Mouse (Mus musculus) liver, embryonic 12.5 days (tissue): Measurements from ENCODE around the gene H2-Q10. TPM values are rescaled to one million over a fixed set of nuclear protein-coding genes. Genes with fewer than 3 reads are reported as not detected.

Source experiments
- polyA plus RNA-seq: library from polyadenylated mRNA; unstranded; fragments of >200 nt; fragmentation: Nextera tagmentation; extraction: Ambion mirVana; gene quantifications from 2 replicates; pipeline ENCODE4 v1.2.1, GENCODE M21; 2016

The H2-Q10 gene
- polyA plus RNA-seq, 1 experiment from 2014 or later, result 102 TPM

Other genes with a start within 250 kb of the H2-Q10 start
- 0.42 TPM in 1 of 2 replicates, not detected in the other for gene Gm16181, start 249.3 kb upstream of the H2-Q10 start, polyA plus RNA-seq
- 1.3 and 1.8 TPM in 2 replicates for gene Atp6v1g2, start 236.4 kb upstream of the H2-Q10 start, polyA plus RNA-seq
- 5.7 and 6.4 TPM in 2 replicates for gene Nfkbil1, start 234.3 kb upstream of the H2-Q10 start, polyA plus RNA-seq
- 258 and 267 TPM in 2 replicates for gene Ddx39b, start 228.3 kb upstream of the H2-Q10 start, polyA plus RNA-seq
- gene H2-D1, start 207.4 kb upstream of the H2-Q10 start, polyA plus RNA-seq, result 66.8 and 72.5 TPM in 2 replicates
- gene H2-Q1, start 149.7 kb upstream of the H2-Q10 start, polyA plus RNA-seq, result 0.93 and 1.0 TPM in 2 replicates
- 0.72 and 0.85 TPM in 2 replicates for gene H2-Q2, start 127.8 kb upstream of the H2-Q10 start, polyA plus RNA-seq
- gene H2-Q4, start 90.5 kb upstream of the H2-Q10 start, polyA plus RNA-seq, result 1.9 and 2.3 TPM in 2 replicates
- gene H2-Q6, start 45.2 kb upstream of the H2-Q10 start, polyA plus RNA-seq, result 10.1 and 10.9 TPM in 2 replicates
- 23.4 and 24.6 TPM in 2 replicates for gene H2-Q7, start 30.9 kb upstream of the H2-Q10 start, polyA plus RNA-seq
- gene Pou5f1, start 35.9 kb downstream of the H2-Q10 start, polyA plus RNA-seq, result not detected in 2 replicates
- gene Tcf19, start 46.7 kb downstream of the H2-Q10 start, polyA plus RNA-seq, result 42.2 and 42.4 TPM in 2 replicates
- gene Cchcr1, start 47.0 kb downstream of the H2-Q10 start, polyA plus RNA-seq, result 10.4 and 14.1 TPM in 2 replicates
- 0.14 and 0.22 TPM in 2 replicates for gene Psors1c2, start 63.1 kb downstream of the H2-Q10 start, polyA plus RNA-seq
- gene Cdsn, start 82.0 kb downstream of the H2-Q10 start, polyA plus RNA-seq, result not detected in 2 replicates
- gene 2300002M23Rik, start 97.4 kb downstream of the H2-Q10 start, polyA plus RNA-seq, result not detected in 2 replicates
- not detected in 2 replicates for gene Sfta2, start 131.5 kb downstream of the H2-Q10 start, polyA plus RNA-seq
- gene Gm9573, start 156.5 kb downstream of the H2-Q10 start, polyA plus RNA-seq, result not detected in 2 replicates
- 0.05 TPM in 1 of 2 replicates, not detected in the other for gene Mucl3, start 173.6 kb downstream of the H2-Q10 start, polyA plus RNA-seq
- gene Vars2, start 197.5 kb downstream of the H2-Q10 start, polyA plus RNA-seq, result 10.7 and 11.8 TPM in 2 replicates
- gene Gtf2h4, start 203.7 kb downstream of the H2-Q10 start, polyA plus RNA-seq, result 38.3 and 44.0 TPM in 2 replicates
- 5.7 and 6.1 TPM in 2 replicates for gene Ddr1, start 234.5 kb downstream of the H2-Q10 start, polyA plus RNA-seq